Mouse (Mus musculus) embryonic facial prominence, embryonic 14.5 days (tissue): ENCODE data around the gene Ggt6. TPM values are rescaled to one million over a fixed set of nuclear protein-coding genes. Genes with fewer than 3 reads are reported as not detected.
A peak's percentile ranks its signal among the peaks of the same experiment; 100 is the strongest.

Source experiments
- ATAC-seq: fragments of 200-750 bp; cut with Nextera tagmentation; 2 replicates; pipeline ENCODE4 v1.8.0; 2017; ENCODE audit warnings: low read depth, moderate number of reproducible peaks, moderate TSS enrichment
- DNase-seq: peaks from one replicate; pipeline ENCODE4 v3.0.0-alpha.2; 2015; ENCODE audit warnings: low spot score
- H3K27ac ChIP-seq: fragments of 300-500 bp; sonication (generic); replicated peaks from 2 replicates; pipeline ENCODE4 v1.5.1; 2014; ENCODE audit warnings: low read depth, mild to moderate bottlenecking, low read length, moderate library complexity
- H3K27me3 ChIP-seq: fragments of 300-500 bp; sonication (generic); replicated peaks from 2 replicates; pipeline ENCODE4 v1.6.1; 2014; ENCODE audit warnings: low read length; ENCODE audit not compliant: control insufficient read depth, insufficient read depth
- H3K36me3 ChIP-seq: fragments of 300-500 bp; sonication (generic); 2 replicates; pipeline ENCODE4 v1.6.1; 2014; ENCODE audit warnings: low read length, mixed read lengths; ENCODE audit not compliant: control insufficient read depth, insufficient read depth
- H3K4me1 ChIP-seq: fragments of 300-500 bp; sonication (generic); 2 replicates; pipeline ENCODE4 v1.6.1; 2014; ENCODE audit warnings: antibody characterized with exemption, low read length; ENCODE audit not compliant: control insufficient read depth, insufficient read depth
- H3K4me2 ChIP-seq: fragments of 300-500 bp; sonication (generic); 2 replicates; pipeline ENCODE4 v1.6.1; 2014; ENCODE audit warnings: low read depth, mild to moderate bottlenecking, low read length, moderate library complexity, mixed read lengths
- H3K4me3 ChIP-seq: fragments of 300-500 bp; sonication (generic); 2 replicates; pipeline ENCODE4 v1.5.1; 2014; ENCODE audit warnings: low read depth, mild to moderate bottlenecking, low read length
- H3K9ac ChIP-seq: fragments of 300-500 bp; sonication (generic); 2 replicates; pipeline ENCODE4 v1.6.1; 2014; ENCODE audit warnings: low read depth, mild to moderate bottlenecking, low read length, moderate library complexity, mixed read lengths
- H3K9me3 ChIP-seq: fragments of 300-500 bp; sonication (generic); 2 replicates; pipeline ENCODE4 v1.6.1; 2016; ENCODE audit warnings: low read length; ENCODE audit not compliant: control insufficient read depth
- WGBS: fragments of 180-500 bp; shearing (Covaris S2); extraction: QIAGEN DNeasy Blood & Tissue Kit; methylation state at CpG from one replicate; pipeline ENCODE4 v1.1.7; 2014; 5-methylcytosine and 5-hydroxymethylcytosine counted together
- polyA plus RNA-seq: library from polyadenylated mRNA; unstranded; fragments of >200 nt; fragmentation: Nextera tagmentation; extraction: Ambion mirVana; gene quantifications from 2 replicates; pipeline ENCODE4 v1.2.1, GENCODE M21; 2014

The Ggt6 gene
- polyA plus RNA-seq, 1 experiment from 2014 or later, result 1.8 TPM

DNA sequence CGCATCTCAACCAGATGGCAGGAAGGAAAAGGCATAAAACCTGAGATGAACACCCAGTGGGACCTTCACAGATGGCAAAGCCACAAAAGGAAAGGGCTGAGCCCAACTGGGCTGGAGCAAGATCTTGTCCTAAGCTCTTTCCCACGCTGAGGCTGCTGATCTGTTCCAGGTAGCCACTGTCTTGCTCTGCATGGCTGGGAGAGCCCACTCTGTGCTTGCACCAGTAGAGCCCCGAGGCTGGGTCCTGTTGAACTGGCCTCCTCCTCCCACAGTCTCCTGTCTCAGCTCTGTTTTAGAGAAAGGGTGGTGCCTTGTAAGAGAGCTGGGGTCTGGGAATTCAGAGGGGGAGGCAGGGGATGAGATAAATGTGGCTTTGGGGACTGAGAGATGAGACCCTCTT, 28.2 kb upstream of the Ggt6 start:
- H3K27me3 ChIP-seq, result 0 out of 2 replicates have a peak, but pooled peaks cover 8% of the 10 kb centered on the region
- 21% methylated on average over 3 of the region's 3 CpGs for WGBS
- peak overlapping the region; percentile 30; the same call in 1 of the 2 replicates for H3K27ac ChIP-seq
- no peak overlapping the region for H3K9ac ChIP-seq
- ATAC-seq, result no peak
- no peak overlapping the region for H3K4me3 ChIP-seq
- no peak for DNase-seq
- no peaks in the 10 kb centered on the region for H3K9me3 ChIP-seq
- no peaks in the 10 kb centered on the region for H3K36me3 ChIP-seq
- peaks cover 7% of the 10 kb centered on the region; the same call in 1 of the 2 replicates for H3K4me1 ChIP-seq
- no peak overlapping the region for H3K4me2 ChIP-seq

DNA sequence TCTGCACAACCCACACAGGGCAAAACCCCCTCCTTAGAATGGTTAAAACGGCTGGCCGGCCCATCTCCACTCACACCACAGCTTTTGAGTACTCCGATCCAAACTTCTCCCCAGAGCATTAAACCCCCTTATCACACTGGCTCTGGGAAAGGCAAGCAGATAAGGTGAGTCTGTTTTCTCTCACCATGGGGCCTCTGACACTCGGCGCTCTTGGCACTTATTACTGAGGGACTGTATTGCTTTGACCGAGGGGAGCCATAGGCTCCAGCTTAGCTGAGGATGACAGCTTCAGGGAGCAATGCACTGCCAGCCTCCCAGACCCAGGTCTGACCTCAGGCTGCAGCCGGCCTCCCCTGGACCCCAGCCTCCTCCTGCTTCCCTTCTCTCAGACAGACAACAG, 27.8 kb upstream of the Ggt6 start:
- Histone ChIP-seq H3K4me2 (peak overlapping the region; percentile 12; the same call in 1 of the 2 replicates), H3K9ac (no peak overlapping the region), H3K9me3 (no peaks in the 10 kb centered on the region), H3K27me3 (0 out of 2 replicates have a peak, but pooled peaks cover 8% of the 10 kb centered on the region), H3K27ac (no peak overlapping the region), H3K36me3 (no peaks in the 10 kb centered on the region), H3K4me3 (no peak overlapping the region), H3K4me1 (peaks cover 7% of the 10 kb centered on the region; the same call in 1 of the 2 replicates)
- DNase-seq, result no peak
- 26% methylated on average over 7 of the region's 7 CpGs for WGBS
- ATAC-seq, result no peak

DNA sequence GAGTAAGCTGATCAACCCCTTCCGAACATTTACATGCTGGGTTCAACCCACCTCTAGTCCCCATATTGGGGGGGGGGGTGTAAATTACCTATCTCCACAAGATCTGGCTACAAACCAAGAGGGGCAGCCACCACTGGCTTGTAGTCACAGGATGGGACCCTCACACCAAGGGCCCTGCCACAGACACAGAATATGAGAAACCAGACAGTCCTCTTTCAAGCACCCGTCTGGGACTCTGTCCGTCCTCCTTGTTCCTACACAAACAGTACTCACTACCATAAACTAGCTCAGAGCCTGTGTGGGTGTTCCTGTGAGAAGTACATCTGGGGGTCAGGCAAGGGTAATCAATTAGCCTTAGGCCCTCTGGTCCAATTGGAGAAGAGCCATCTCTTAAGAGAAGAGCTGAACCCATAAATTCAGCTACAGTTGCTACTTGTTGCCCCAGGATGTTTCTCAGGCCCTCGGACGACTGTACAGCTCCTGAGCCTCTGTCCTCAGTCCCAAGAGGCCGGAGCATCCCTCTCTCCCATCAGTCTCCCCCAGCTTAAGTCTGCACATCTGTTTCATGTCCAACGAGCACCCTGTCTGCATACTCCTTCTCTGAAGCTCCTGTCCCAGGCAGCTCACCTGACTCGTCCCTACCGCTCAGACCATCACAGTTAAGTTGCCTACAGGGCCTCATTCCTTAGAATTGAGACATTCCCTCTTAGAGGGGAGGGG, 26.7 kb upstream of the Ggt6 start:
- no peak for DNase-seq
- WGBS, result 58% methylated on average over 9 of the region's 9 CpGs
- ATAC-seq, result no peak
- Histone ChIP-seq H3K4me3 (no peak overlapping the region), H3K36me3 (no peaks in the 10 kb centered on the region), H3K4me1 (peaks cover 7% of the 10 kb centered on the region; the same call in 1 of the 2 replicates), H3K27me3 (0 out of 2 replicates have a peak, but pooled peaks cover 8% of the 10 kb centered on the region), H3K4me2 (peak overlapping the region; percentile 100), H3K9ac (no peak overlapping the region), H3K9me3 (no peaks in the 10 kb centered on the region), H3K27ac (no peak overlapping the region)

DNA sequence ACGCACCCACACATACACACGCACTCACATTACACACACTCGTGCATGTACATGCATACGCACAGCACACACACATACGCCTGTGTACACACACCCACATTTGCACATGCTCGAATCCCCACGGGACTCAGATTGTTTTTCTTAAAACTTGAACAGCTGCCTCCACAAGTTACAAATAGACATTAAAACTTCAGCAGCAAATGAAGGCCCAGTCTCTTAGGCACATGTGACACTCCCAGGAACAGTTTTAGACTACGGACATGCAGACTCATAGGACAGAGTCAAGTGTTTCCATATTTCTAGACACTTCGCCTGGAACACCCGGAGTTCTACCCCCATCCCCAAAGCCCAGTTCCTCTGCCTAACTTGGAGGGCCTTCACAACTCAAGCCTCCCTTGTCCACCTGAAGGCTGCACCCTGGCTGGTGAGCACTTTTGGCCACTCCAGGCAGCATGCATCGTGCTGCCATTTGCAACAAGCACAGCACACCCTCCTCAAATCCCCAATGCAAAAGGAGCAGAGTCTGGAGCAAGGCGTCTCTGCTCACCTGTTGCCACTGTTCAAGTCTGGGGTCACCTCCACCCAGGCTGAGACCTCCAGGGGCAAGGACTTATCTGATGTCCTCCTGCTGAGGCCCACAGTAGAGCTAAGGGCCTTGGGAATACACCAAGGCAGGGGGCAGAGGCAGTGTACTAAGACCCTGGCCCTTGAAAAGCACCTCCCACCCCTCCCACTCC, 25.5 kb upstream of the Ggt6 start:
- WGBS, result 77% methylated on average over 12 of the region's 12 CpGs
- Histone ChIP-seq H3K27ac (no peak overlapping the region), H3K4me2 (peak overlapping the region; percentile 100), H3K9me3 (no peaks in the 10 kb centered on the region), H3K27me3 (0 out of 2 replicates have a peak, but pooled peaks cover 8% of the 10 kb centered on the region), H3K9ac (0 out of 2 replicates have a peak overlapping the region, but pooled peaks have one; percentile 45), H3K4me3 (peak overlapping the region; percentile 62), H3K4me1 (peaks cover 7% of the 10 kb centered on the region; the same call in 1 of the 2 replicates), H3K36me3 (no peaks in the 10 kb centered on the region)
- DNase-seq (no peak), ATAC-seq (no peak)

DNA sequence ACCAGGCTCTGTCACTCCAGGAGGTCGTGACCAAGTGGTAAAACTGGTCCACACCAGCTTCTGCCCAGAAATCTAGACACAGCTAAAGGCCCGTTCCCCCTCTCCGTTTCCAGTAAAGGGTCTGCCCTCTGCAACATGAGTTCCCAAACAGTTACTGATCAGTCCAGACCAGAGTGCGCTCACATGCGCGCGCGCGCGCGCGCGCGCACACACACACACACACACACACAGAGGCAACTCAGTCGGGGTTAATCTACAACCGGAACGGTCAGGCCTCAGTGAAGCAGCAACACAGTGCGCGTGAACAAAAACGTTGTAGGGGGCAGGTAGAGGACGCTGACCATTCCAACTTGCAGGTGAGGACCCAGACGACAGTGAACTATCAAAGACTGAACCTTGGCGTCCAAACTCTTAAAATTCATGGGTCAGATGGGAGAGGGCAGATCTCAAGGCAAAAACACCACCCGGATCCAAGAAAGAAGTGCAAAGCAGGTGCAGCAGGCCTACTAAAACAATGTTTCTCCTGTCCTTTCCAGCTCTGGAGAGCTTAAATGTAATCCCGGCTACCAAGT, 24.7 kb upstream of the Ggt6 start:
- DNase-seq (no peak), ATAC-seq (no peak)
- no peaks in the 10 kb centered on the region for H3K9me3 ChIP-seq
- peak overlapping the region; percentile 62 for H3K4me3 ChIP-seq
- no peaks in the 10 kb centered on the region for H3K36me3 ChIP-seq
- 4% methylated on average over 25 of the region's 25 CpGs for WGBS
- peaks cover 7% of the 10 kb centered on the region; the same call in 1 of the 2 replicates for H3K4me1 ChIP-seq
- peak overlapping the region; percentile 100 for H3K4me2 ChIP-seq
- 0 out of 2 replicates have a peak, but pooled peaks cover 8% of the 10 kb centered on the region for H3K27me3 ChIP-seq
- H3K9ac ChIP-seq, result peak overlapping the region; percentile 45
- no peak overlapping the region for H3K27ac ChIP-seq

DNA sequence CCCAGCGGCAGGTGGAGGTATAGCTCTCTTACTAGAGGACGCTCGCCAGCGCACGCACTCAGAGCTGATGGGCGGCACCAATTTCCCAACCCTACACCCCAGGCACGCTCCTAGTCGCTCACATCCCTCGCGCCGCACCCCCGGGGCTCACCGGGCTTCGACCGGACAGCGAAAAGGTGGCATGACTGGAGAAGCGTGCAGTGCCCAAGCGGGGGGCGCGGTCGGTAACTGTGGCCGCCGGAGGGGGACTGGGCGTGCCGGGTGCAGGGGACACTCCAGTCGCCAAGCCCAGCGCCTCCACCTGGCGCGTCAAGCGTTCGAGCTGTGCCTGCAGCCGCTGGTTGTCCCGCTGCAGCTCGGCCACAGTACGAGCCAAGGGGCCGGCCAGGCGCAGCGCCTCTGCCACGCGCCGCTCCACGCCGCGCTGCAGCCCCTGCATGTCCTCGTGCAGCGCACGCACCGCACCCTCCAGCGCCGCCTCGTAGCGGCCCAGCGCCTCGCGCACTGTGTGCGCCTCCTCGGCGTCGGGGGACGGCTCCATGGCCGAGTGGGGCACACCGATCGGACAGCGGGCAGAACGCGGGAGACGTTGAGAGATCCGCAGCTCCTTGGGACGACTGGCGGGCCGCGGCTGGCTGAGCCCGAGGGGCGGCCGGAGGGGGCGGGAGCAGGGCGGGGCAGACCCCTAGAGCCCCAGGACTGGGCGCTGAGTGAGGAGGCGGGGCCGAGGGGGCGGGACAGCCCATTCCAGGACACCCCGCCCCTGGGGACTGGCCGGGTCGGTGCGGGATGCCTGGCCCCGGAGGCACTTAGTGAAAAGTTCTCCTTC, 24.0 kb upstream of the Ggt6 start, which contains the start of gene Smtnl2:
Gene Smtnl2 (minus strand): TSS at position 621 of the 829 bp plus-strand sequence.
- H3K36me3 ChIP-seq, result no peaks in the 10 kb centered on the region
- H3K27me3 ChIP-seq, result 0 out of 2 replicates have a peak, but pooled peaks cover 8% of the 10 kb centered on the region
- WGBS, result under 1% methylated on average over 34 of the region's 86 CpGs
- peak within 1 kb of the TSS; percentile 62 for H3K4me3 ChIP-seq
- ATAC-seq, result peak; percentile 91
- peak; percentile 91 for DNase-seq
- H3K9ac ChIP-seq, result peak within 1 kb of the TSS; percentile 73
- H3K4me2 ChIP-seq, result peak within 1 kb of the TSS; percentile 100
- peak within 1 kb of the TSS; percentile 39 for H3K27ac ChIP-seq
- no peaks in the 10 kb centered on the region for H3K9me3 ChIP-seq
- H3K4me1 ChIP-seq, result peaks cover 7% of the 10 kb centered on the region; the same call in 1 of the 2 replicates

DNA sequence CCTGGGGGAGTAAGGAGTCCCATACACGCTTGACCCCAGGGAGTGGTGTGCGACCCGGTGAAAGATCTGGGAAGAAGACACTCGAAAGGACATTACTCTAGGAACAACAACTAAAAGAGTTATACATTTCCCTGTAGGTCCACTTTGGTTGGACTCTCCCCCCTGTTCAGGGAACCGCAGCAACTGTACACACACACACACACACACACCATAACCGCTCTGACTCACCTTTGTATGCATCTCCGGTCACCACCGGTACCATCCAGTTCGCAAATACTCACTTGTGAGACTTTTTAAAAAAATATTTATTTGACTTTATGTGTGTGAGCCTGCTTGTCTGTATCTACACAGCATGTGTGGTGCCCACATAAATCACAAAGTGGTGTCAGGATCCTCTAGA, 23.4 kb upstream of the Ggt6 start:
- H3K9ac ChIP-seq, result peak overlapping the region; percentile 73
- H3K27me3 ChIP-seq, result 0 out of 2 replicates have a peak, but pooled peaks cover 8% of the 10 kb centered on the region
- H3K4me3 ChIP-seq, result peak overlapping the region; percentile 62
- H3K36me3 ChIP-seq, result no peaks in the 10 kb centered on the region
- peak overlapping the region; percentile 100 for H3K4me2 ChIP-seq
- 29% methylated on average over 9 of the region's 9 CpGs for WGBS
- ATAC-seq (no peak), DNase-seq (no peak)
- peaks cover 7% of the 10 kb centered on the region; the same call in 1 of the 2 replicates for H3K4me1 ChIP-seq
- H3K9me3 ChIP-seq, result no peaks in the 10 kb centered on the region
- no peak overlapping the region for H3K27ac ChIP-seq
